Mouse (Mus musculus): ENCODE measurements around the gene Mgme1. TPM values are rescaled to one million over a fixed set of nuclear protein-coding genes. Genes with fewer than 3 reads are reported as not detected.

Mgme1 gene
- polyA plus RNA-seq, 1 experiment from 2014 or later = 16.7 TPM

DNA sequence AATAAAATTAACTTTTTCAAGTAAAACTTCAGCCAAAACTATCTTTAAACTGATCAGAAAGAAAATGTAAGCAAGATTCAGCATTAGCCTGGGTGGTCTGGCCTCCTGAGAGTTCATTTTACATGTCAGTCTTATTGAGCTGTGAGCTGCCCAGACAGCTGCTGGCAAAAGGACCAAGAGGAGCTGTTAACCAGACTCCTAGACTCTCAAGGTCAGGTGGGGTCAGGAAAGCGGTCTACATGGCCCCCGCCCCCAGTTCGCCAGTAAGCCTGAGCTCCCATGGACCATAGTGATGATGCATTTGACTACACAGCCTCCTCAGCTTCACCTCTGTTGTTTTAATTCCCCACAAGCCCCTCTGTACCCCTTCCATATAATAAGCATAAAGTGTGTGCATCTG lies 34.7 kb upstream of the Mgme1 start:
- no peaks in the 10 kb centered on the region for H3K27me3 ChIP-seq (replicated peaks; ENCODE audit: control insufficient read depth, insufficient read depth, low read length)
- no peaks in the 10 kb centered on the region for H3K9me3 ChIP-seq (ENCODE audit: control insufficient read depth, low read length)
- WGBS = 27% methylated on average over 3 of the region's 3 CpGs
- H3K9ac ChIP-seq (ENCODE audit: low read depth, low read length) = no peak overlapping the region
- DNase-seq (ENCODE audit: low spot score) = peak; percentile 63
- ATAC-seq (ENCODE audit: low read depth) = no peak
- H3K4me2 ChIP-seq (ENCODE audit: low read depth, low read length) = no peak overlapping the region
- no peaks in the 10 kb centered on the region for H3K36me3 ChIP-seq (ENCODE audit: control insufficient read depth, insufficient read depth, low read length)
- H3K4me1 ChIP-seq (ENCODE audit: control insufficient read depth, insufficient read depth, low read length) = peaks cover 26% of the 10 kb centered on the region
- H3K4me3 ChIP-seq (ENCODE audit: low read depth, low read length) = no peak overlapping the region
- H3K27ac ChIP-seq (replicated peaks; ENCODE audit: low read depth, low read length) = no peak overlapping the region

DNA sequence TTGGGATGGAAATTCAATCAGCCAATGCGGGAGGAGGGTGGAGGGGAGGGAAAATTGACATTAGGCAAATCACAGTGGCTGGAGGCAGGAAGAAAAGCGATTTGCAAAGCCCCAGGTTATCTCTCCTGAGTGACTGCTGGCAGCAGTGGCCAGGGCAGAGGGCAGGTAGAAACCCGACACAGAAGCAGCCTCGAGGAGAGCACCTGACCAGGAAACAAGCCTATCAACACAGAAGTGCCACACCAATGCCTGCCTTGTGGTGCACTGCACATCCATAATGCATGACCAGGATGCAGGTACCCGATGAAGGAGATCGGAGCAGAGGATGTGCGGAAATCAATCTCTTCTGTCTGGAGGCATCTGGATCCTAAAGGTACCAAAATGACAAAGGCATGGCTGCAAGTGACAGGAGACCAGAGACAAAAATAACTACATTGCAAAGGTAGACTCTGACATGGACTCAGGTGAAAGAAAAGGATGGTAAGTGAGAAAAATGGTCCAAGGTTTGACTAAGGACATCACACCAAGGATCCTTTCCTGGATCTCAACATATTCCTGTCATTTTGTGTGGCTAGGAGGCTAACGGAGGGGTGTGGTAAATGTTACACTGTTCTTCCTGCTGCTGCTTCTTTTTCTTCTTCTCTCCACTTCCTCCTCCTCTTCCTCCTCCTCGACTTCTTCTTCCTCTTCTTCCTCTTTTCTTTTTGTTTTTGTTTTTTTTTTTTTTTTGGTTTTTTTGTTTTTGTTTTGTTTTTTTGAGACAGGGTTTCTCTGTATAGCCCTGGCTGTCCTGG lies 33.5 kb upstream of the Mgme1 start:
- Histone ChIP-seq H3K9me3 (ENCODE audit: control insufficient read depth, low read length) (no peaks in the 10 kb centered on the region), H3K27ac (replicated peaks; ENCODE audit: low read depth, low read length) (no peak overlapping the region), H3K36me3 (ENCODE audit: control insufficient read depth, insufficient read depth, low read length) (no peaks in the 10 kb centered on the region), H3K27me3 (replicated peaks; ENCODE audit: control insufficient read depth, insufficient read depth, low read length) (no peaks in the 10 kb centered on the region), H3K4me1 (ENCODE audit: control insufficient read depth, insufficient read depth, low read length) (peaks cover 31% of the 10 kb centered on the region), H3K9ac (ENCODE audit: low read depth, low read length) (no peak overlapping the region), H3K4me3 (ENCODE audit: low read depth, low read length) (no peak overlapping the region), H3K4me2 (ENCODE audit: low read depth, low read length) (no peak overlapping the region)
- DNase-seq (ENCODE audit: low spot score) = no peak
- 51% methylated on average over 9 of the region's 9 CpGs for WGBS
- ATAC-seq (ENCODE audit: low read depth) = no peak

DNA sequence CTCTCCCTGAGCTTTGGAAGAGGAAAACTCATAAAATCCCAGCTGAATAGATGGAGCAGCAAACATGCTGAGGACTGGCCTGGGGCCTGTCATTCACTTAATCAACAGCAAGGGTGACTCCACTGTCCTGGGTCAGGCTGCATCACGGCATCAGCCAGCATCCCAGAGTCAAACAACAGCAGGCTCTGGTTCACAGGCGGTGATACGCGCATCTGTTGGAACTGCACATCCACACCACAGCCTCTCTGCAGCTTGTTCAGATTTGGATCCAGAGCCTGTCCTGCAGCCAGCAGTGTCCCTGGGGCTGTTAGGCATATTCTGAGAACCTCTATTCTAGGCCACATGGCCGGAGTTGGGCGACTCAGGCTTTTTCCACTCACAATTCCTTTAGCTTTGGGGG lies 32.1 kb upstream of the Mgme1 start:
- Histone ChIP-seq H3K36me3 (ENCODE audit: control insufficient read depth, insufficient read depth, low read length) (no peaks in the 10 kb centered on the region), H3K9ac (ENCODE audit: low read depth, low read length) (no peak overlapping the region), H3K9me3 (ENCODE audit: control insufficient read depth, low read length) (no peaks in the 10 kb centered on the region), H3K27me3 (replicated peaks; ENCODE audit: control insufficient read depth, insufficient read depth, low read length) (no peaks in the 10 kb centered on the region), H3K27ac (replicated peaks; ENCODE audit: low read depth, low read length) (peak overlapping the region; percentile 49; the same call in 1 of the 2 replicates), H3K4me1 (ENCODE audit: control insufficient read depth, insufficient read depth, low read length) (peaks cover 31% of the 10 kb centered on the region), H3K4me2 (ENCODE audit: low read depth, low read length) (no peak overlapping the region), H3K4me3 (ENCODE audit: low read depth, low read length) (no peak overlapping the region)
- 48% methylated on average over 6 of the region's 6 CpGs for WGBS
- ATAC-seq (ENCODE audit: low read depth) (no peak), DNase-seq (ENCODE audit: low spot score) (peak; percentile 70)

DNA sequence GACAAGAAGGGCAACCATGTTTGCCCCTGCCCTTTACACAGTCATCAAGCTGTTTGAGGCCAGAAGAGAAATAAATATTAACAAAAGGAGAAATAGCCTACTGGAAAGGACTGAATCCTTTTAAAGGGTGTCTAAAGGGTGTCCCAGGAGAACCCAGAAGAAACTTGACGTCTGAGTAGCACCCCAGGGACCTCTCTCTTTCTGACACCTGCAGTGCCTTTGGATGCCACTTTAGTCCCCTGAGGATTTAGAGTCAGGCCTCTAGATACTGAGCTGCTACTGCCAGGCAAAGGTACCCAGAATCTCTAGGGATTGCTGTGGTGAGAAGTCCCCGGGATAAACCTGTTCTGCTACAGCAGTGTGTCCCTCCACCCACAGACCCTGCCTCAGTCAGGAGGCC lies 31.1 kb upstream of the Mgme1 start:
- 57% methylated on average over 2 of the region's 2 CpGs for WGBS
- H3K4me2 ChIP-seq (ENCODE audit: low read depth, low read length) = no peak overlapping the region
- no peak for ATAC-seq (ENCODE audit: low read depth)

DNA sequence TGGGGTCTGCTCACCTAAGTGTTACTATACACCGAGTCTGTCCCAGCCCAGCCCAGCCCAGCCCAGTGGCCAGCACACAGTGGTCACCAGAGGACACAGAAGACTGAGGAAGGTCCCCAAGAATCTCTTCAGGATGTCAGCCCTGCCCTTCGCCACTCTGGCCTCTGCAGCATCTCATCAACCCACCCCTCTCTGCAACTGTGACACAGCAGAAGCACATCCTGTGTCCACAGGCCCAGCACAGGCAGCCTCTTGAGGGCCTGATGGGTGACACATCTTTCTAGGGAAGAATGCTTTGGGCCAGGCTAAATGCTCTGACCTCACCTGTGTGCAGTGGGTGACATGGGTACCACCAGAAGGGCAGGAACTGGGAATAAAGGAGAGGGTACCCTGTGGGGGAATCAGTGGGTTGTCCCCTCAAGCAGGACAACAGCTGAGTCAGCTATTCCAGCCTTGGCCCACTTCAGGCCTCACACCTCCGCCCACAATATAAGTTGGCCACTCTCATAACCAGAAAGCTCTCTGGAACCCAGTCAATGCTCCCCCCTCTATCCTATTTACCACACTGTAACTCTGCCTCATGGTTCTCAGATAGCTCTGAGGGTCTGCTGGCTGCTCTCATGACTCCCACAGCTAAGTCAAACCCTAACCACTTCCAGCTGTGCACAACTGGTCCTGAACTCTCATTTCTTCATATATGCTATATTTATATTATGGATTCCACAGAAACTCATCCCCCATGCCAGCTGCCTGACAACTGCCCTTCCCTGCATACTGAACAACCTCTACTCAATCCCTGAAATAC lies 30.2 kb upstream of the Mgme1 start:
- H3K4me1 ChIP-seq (ENCODE audit: control insufficient read depth, insufficient read depth, low read length) = peaks cover 32% of the 10 kb centered on the region
- no peaks in the 10 kb centered on the region for H3K9me3 ChIP-seq (ENCODE audit: control insufficient read depth, low read length)
- ATAC-seq (ENCODE audit: low read depth) (peak; percentile 83), DNase-seq (ENCODE audit: low spot score) (peak; percentile 92)
- peak overlapping the region; percentile 65 for H3K27ac ChIP-seq (replicated peaks; ENCODE audit: low read depth, low read length)
- H3K9ac ChIP-seq (ENCODE audit: low read depth, low read length) = no peak overlapping the region
- H3K4me2 ChIP-seq (ENCODE audit: low read depth, low read length) = no peak overlapping the region
- no peaks in the 10 kb centered on the region for H3K36me3 ChIP-seq (ENCODE audit: control insufficient read depth, insufficient read depth, low read length)
- 57% methylated on average over 3 of the region's 3 CpGs for WGBS
- no peak overlapping the region for H3K4me3 ChIP-seq (ENCODE audit: low read depth, low read length)
- no peaks in the 10 kb centered on the region for H3K27me3 ChIP-seq (replicated peaks; ENCODE audit: control insufficient read depth, insufficient read depth, low read length)

More for the DNA sequence above, 31.1 kb upstream of the Mgme1 start:
- Histone ChIP-seq H3K9me3 (ENCODE audit: control insufficient read depth, low read length) (no peaks in the 10 kb centered on the region), H3K27ac (replicated peaks; ENCODE audit: low read depth, low read length) (no peak overlapping the region), H3K9ac (ENCODE audit: low read depth, low read length) (no peak overlapping the region), H3K27me3 (replicated peaks; ENCODE audit: control insufficient read depth, insufficient read depth, low read length) (no peaks in the 10 kb centered on the region), H3K36me3 (ENCODE audit: control insufficient read depth, insufficient read depth, low read length) (no peaks in the 10 kb centered on the region), H3K4me1 (ENCODE audit: control insufficient read depth, insufficient read depth, low read length) (peaks cover 31% of the 10 kb centered on the region), H3K4me3 (ENCODE audit: low read depth, low read length) (no peak overlapping the region)
- no peak for DNase-seq (ENCODE audit: low spot score)

DNA sequence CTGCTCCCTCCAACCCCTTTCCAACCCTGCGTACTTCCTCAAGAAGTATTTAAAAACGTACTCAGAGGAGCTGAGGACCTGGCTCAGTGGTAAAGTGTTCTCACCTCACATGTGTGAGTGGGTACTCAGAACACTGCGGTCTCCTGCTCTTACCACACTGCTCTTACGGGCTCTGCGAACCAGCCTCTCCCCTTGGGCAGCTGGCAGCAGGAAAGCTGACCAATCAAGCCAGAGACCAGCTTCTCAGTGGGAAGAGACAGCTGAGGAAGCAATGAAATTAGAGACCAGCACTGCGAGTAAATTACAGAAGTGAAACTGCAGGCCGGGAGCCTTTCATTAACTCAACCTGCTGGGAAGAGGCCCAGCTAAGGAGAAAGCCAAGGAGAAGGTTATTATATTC lies 25.0 kb upstream of the Mgme1 start:
- 46% methylated on average over 7 of the region's 7 CpGs for WGBS
- H3K9ac ChIP-seq (ENCODE audit: low read depth, low read length) = no peak overlapping the region
- H3K27ac ChIP-seq (replicated peaks; ENCODE audit: low read depth, low read length) = peak overlapping the region; percentile 49
- ATAC-seq (ENCODE audit: low read depth) (peak; percentile 53), DNase-seq (ENCODE audit: low spot score) (peak; percentile 82)
- no peak overlapping the region for H3K4me3 ChIP-seq (ENCODE audit: low read depth, low read length)
- H3K4me1 ChIP-seq (ENCODE audit: control insufficient read depth, insufficient read depth, low read length) = peaks cover 18% of the 10 kb centered on the region
- no peaks in the 10 kb centered on the region for H3K9me3 ChIP-seq (ENCODE audit: control insufficient read depth, low read length)
- H3K36me3 ChIP-seq (ENCODE audit: control insufficient read depth, insufficient read depth, low read length) = peaks cover 23% of the 10 kb centered on the region
- H3K27me3 ChIP-seq (replicated peaks; ENCODE audit: control insufficient read depth, insufficient read depth, low read length) = no peaks in the 10 kb centered on the region
- H3K4me2 ChIP-seq (ENCODE audit: low read depth, low read length) = no peak overlapping the region

DNA sequence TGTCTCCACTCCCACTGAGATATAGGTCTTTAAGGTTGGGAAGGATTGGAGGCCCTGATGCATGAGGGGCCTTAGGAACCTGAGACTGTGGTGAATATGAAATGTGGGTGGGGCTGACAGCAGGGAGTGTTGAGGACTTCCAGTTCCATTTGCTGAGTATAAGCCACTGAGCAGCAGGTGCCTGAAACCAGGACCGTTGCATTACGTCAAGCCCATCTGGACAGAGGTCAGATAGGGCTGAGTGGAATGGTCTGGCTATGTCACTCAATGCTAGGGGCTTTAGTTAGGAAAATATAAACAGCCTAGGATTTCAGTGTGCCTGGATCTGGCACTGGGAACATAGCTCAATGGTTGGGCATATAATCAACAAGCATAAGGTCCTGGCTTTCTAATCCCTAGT lies 24.2 kb upstream of the Mgme1 start:
- Histone ChIP-seq H3K4me1 (ENCODE audit: control insufficient read depth, insufficient read depth, low read length) (peaks cover 13% of the 10 kb centered on the region), H3K4me3 (ENCODE audit: low read depth, low read length) (no peak overlapping the region), H3K4me2 (ENCODE audit: low read depth, low read length) (no peak overlapping the region), H3K27ac (replicated peaks; ENCODE audit: low read depth, low read length) (peak overlapping the region; percentile 18; the same call in 1 of the 2 replicates), H3K27me3 (replicated peaks; ENCODE audit: control insufficient read depth, insufficient read depth, low read length) (no peaks in the 10 kb centered on the region), H3K9me3 (ENCODE audit: control insufficient read depth, low read length) (no peaks in the 10 kb centered on the region), H3K9ac (ENCODE audit: low read depth, low read length) (no peak overlapping the region), H3K36me3 (ENCODE audit: control insufficient read depth, insufficient read depth, low read length) (peaks cover 31% of the 10 kb centered on the region)
- 63% methylated on average over 2 of the region's 2 CpGs for WGBS
- no peak for DNase-seq (ENCODE audit: low spot score)
- no peak for ATAC-seq (ENCODE audit: low read depth)

DNA sequence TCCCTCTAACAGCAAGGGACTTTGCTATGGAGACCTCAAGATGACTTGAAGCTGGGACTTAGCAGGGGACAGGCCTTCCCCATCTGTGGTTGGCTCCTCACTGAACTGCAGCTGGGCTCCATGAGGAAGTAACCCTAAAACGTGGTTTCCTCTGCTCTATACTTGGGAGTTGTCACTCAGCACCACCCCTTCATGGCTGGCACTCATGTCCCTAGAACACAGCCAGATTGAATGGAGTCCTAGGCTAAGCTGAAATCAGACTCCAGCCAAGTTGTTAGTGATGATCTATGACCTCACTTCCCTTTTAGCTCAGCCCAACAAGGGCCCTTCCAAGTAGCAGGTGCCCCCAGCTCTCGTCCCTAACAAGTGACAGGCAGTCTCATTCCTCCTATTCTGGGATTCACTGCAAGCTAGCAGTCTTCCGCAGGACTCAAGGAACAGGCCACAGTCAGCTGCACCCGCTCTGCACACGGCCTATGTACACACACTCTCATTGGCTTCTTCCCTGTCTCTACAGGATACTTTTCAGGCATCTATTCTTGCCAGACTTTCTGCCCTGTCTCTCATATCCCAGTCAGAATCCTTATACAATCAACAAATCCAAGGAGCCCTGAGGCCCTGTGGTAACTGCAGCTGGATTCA lies 23.0 kb upstream of the Mgme1 start:
- 37% methylated on average over 5 of the region's 5 CpGs for WGBS
- DNase-seq (ENCODE audit: low spot score) (peak; percentile 32), ATAC-seq (ENCODE audit: low read depth) (peak; percentile 38; the same call in 1 of the 2 replicates)
- peaks cover 43% of the 10 kb centered on the region for H3K36me3 ChIP-seq (ENCODE audit: control insufficient read depth, insufficient read depth, low read length)
- no peak overlapping the region for H3K4me3 ChIP-seq (ENCODE audit: low read depth, low read length)
- H3K4me2 ChIP-seq (ENCODE audit: low read depth, low read length) = no peak overlapping the region
- H3K9ac ChIP-seq (ENCODE audit: low read depth, low read length) = no peak overlapping the region
- H3K4me1 ChIP-seq (ENCODE audit: control insufficient read depth, insufficient read depth, low read length) = peaks cover 13% of the 10 kb centered on the region; the same call in 1 of the 2 replicates
- no peaks in the 10 kb centered on the region for H3K27me3 ChIP-seq (replicated peaks; ENCODE audit: control insufficient read depth, insufficient read depth, low read length)
- H3K27ac ChIP-seq (replicated peaks; ENCODE audit: low read depth, low read length) = no peak overlapping the region; the same call in 1 of the 2 replicates
- no peaks in the 10 kb centered on the region for H3K9me3 ChIP-seq (ENCODE audit: control insufficient read depth, low read length)
